Mouse (Mus musculus) left cerebral cortex, adult 18-20 months (tissue): Measurements from ENCODE around the gene Ppp1r27. TPM values are rescaled to one million over a fixed set of nuclear protein-coding genes. Genes with fewer than 3 reads are reported as not detected.
"Not testable (repeated sequence)": the region's sequence is repeated elsewhere in the genome, so short reads cannot be mapped to it uniquely, and the experiment has no call there.

Experiments
- DNase-seq, 2 experiments: peaks; one replicate each; pipeline ENCODE4 v3.0.0; 2021 to 2022; ENCODE audit warnings: low spot score in 2 of 2, mixed read lengths in 1 of 2
- total RNA-seq, 2 experiments: library from RNA; stranded (reverse); gene quantifications; 2 replicates each; pipeline ENCODE4 v1.2.3; 2021

Ppp1r27 gene
- total RNA-seq, 2 experiments from 2014 or later = not detected

DNA sequence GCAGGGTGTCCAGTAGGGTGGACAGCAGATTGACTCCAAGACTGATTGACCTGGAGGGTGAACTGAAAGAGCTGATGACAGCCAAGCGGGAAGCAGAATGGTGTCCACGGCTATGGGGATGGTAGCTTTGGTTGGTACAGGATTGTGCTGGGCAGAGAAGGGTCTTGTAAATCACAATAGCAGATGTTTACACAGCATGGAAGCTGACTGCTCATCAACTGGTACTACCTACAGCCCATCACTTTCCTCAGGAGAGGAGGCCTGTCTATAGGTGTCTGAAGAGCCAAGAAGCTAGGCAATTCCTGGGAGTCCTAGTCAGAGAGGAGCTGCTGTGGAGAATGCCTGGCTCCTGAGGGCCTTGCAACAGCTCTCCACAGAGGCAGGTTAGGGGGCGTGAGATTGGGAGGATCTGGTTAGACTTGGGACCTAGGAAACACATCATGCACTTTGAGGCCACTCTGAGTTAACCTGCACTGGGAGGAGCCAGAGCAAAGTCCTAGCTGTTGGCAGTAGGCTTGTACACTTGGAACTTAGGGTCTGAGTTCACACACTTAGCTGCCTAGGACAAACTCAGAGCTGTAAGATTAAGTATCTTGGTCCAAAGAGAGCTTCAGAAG lies 25.5 kb upstream of the Ppp1r27 start:
- DNase-seq = no peak

DNA sequence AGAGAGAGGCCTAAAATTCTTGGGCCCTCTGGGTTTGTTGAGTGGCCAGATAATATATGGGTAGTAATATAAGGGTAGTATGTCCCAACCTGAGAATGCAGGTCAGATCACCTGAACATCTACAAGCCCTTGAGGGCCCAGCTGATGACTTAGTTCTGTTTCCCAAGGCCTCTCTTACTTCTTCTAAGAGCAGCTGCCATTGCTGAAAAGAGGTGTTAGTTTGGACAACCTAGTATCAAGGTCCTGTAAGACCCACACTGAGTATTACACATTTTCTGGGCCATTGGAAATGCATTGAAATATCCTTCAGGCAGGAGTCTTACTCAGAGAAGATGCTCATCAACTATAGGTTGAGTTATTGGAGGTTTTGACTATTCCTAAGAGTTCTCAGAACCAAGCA lies 25.0 kb upstream of the Ppp1r27 start:
- DNase-seq = no peak

DNA sequence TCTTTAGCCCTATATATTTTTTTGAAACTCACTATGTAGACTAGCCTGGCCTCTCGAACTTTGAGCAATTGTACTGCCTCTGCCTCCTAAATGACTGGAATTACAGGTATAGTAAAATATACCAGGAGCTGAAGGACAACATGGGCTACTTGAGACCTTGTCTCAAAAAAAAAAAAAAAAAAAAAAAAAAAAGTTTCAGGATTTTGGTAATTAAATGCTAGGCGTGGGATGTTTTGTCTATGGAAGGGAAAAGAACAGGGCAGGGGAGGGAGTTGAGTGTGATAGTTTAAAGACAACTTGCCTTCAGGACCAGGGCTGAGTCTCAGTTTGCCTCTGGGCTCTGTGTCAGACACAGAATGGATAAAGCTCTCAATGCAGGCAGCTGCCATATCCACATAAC lies 24.1 kb upstream of the Ppp1r27 start:
- DNase-seq = no peak

DNA sequence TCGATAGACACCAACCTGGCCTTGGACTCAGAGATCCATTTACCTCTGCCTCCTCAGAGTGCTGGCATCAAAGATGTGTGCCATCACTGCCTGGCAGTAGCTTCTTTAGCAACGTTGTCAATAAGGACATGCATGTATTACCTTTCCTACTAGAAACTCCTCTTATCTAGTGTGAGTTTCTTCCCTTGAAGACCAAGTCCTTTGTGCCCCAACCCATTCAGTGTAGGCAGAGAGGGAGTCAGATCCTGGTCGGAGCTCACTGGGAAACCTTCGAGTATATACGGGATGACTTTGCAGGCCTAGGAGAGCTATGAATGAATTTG lies 23.3 kb upstream of the Ppp1r27 start:
- DNase-seq = no peak

DNA sequence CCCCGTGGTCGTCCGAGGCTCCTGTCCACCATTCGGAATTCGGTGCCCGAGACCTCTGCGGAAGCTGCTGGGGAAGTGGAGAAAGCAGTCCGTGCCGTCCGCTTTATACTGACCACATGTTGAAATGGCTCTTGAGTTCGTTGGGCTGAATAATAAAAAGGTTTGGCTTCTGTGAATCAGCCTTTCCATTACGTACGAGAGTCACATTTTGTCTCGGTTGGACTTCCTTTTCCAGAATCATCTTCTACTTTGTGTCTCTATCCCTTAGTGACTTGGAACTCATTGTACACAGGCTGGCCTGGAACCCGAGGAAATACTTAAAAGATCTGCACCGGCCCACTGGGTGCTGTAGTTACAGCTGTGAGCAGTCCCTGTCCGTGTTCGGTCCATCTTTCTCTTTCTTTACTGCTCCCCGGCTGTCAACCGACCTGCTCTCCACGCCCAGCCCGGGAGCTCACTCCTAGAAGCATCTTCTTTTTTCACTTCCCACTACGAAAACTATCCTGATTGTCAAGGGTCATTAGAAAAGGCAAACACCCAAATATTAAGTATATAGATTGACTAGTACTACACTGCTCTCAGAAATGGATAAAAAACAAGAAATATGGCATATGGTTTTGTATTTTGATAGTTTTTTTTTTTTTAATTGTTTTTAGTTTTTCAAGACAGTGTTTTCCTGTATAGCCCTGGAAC lies 22.8 kb upstream of the Ppp1r27 start:
- DNase-seq = no peak

DNA sequence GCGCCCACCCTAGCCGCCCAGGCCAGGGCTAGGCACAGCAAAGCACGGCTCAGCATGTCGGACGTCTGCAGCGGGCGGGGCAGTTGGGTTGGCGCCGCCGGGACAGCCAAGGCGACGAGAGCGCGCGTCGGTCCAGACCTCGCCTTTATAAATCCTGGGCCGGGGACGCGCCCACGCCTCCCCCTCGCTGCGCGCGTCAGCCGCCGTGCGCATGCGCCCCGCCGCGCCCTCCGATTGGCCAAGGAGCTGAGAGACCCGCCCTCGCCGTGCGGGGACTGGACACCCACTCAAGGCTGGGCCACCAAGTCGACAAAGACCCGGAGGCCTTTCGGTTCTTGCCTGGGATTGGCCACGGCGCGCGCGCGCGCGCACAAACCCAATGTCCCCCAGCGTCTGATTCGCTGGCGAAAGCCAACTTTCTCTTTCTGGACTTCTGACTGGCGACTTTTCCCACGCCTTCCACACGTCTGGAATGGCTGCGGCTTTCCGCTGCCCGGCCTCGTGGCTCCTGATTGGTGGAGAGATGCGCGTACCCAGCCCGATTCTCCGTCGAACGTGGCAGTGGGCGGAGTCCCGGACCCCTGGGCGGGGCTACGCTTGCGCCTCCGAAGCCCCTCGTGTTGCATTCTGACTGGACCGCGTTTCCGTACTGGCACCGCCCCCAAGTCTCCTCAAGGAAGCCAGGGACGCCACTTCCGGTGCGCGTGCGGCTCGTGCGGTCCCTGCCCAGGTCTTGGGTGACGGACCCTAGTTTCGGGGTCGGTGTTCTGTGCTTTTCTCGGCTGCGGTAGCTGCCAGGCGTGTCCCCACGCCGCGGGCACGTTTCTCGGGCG lies 22.0 kb upstream of the Ppp1r27 start, which contains the start of gene P4hb:
TSS of gene P4hb (minus strand) at position 502 of the 833 bp plus-strand sequence.
- peak; percentile 99 to 100 for DNase-seq

DNA sequence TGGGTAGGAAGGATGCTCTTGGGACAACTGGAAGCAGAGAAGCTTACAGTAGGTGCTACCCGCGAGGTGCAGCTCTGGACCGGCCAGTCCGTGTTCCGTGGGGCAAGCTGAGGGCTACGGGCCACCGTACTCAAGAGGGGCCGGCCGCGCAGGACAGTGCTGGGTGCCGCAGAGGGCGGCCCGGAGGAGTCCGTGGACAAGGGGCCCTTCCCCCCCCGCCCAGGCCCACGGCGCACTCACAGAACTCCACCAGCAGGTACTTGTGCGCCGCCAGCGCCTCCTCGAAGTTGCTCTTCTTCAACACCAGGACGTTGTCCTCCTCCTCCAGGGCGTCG lies 21.5 kb upstream of the Ppp1r27 start:
- DNase-seq = no peak

DNA sequence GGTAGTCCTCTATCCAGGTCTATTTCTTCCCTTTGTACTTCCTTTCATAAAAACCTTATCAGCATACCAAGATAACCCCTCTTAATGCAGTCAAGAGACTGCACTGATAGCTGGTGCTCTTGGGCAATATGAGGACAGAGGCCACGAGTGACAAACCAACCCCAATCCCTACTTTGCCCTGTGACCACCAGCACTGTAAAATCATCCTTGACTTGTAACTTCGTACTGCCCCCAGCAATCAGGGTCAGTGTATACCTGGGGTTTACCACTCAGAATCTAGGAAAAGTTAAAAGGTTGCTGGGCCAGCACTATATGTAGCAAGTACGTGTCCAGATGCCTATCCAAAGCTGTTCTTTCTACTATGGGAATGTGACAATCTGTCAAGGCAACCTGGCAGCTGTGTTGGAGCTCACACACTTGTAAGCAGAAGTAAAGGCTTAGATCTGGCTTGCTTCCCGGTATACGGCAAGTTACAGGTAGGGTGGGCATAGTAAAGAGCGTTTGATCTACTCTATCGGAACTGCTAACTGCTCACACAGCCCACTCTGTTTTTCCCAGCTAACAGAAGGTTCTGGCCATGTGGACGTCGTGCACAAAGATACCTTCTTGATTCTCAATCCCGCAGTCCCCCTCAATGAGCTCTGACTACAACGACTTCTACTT lies 21.0 kb upstream of the Ppp1r27 start:
- DNase-seq = no peak

DNA sequence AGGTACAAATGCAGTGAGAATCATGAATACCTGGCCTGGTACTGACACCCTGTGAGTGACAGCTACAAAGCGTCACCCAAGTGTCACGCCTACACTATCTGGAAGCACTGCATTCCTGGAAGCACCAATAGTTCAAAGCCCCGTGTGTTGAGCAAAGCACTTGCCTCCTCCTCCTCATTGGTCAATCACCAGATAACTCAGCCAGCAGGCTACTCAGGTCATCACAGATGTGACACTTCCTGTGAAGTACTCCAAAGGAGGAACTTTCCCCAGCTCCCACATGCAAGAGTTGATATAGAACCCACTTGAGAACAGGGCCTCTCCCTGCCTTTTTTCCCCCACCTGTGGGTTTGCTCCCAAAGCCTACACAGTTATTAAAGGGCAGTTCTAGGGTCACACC lies 20.2 kb upstream of the Ppp1r27 start:
- DNase-seq = no peak

DNA sequence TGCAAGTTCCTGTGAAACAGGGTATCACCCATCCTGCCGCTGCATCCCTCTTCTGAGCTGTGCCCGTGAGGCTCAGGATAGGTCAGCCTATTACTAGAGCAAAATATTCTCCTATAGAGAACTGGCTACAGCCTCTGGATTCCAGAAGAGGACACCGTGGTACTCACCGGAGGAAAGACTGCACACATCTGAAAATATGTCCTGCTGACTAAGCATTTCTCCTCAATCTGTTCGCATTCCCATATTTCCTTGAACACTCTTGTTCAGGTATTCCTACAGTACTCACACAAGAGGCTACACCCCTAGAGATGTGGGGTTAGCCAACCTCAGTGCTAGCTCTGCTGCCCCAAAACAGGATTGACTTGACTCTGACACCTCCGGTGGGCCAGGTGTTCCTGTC lies 17.4 kb upstream of the Ppp1r27 start:
- DNase-seq = no peak

DNA sequence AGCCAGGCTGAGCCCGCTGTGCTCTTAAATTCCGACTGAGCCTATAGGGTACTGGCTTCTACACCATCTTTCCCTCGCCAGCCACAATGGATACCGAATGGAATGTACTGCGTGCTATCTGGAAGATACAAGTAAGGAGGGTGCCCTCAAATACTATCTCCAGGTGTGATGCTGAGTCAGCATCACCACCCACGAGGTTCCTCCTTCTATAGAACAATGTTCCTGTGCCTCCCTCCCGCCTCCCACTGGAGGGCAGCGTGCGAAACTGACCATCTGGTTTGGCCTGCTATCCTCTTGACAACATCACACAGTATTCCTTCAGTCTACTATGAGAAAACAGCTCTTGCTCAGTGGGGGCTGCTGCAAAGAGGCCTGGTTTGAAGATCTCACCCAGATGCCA lies 14.2 kb upstream of the Ppp1r27 start:
- no peak for DNase-seq

DNA sequence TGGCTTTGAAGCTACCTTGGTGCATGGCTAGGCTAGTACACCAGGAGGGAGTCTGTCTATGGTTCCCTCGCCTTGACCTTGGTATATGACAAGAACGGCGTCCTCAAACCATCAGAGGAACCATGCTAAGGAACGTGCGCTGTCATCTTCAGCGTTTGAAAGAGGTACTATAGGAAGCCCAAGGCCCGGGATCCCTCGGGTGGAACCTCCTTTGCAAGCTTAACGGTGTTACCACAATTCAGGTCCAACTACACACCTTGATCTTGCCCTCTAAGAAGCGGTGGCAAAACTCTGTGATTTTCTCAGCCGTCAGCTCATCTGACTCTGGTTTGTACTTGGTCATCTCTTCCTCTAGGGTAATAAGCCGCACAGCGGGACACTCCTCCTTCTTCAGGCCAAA lies 12.0 kb upstream of the Ppp1r27 start:
- DNase-seq = no peak

DNA sequence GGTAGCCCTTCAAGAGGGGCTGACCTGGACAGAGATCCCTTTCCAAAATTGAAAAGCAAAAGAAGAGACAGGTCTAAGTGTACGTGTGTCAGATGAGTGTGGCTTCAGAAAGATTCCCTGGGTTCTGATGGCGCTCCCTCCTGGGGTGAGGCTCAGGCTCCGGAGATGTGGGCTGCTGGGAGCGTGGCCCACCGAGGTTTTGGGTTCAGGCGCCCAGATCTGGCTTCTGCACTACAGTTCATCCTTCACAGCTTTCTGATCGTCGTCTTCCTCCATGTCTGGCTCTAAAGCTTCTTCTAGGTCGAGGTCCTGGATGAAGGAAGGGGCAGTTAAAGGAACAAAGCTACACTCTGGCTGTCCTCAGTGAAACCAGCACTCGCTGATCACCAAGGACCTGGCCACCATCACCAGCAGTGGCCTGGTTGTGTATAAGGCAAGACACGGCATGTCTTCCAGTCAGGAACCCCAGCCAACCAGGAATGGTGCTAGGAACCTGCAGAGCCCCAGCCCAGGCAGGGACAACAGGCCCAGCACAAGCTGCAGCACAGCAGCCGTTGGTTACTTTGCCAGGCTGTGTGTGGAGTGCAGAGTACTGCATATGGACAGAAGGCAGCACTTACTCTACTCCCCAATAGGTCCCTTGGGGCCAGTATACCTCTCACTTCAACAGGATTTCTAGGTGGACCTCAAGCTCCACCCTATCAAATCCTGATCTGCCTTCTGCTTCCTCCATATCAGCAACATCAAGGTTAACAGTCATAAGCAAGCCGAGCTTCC lies 10.2 kb upstream of the Ppp1r27 start:
- DNase-seq = no peak

DNA sequence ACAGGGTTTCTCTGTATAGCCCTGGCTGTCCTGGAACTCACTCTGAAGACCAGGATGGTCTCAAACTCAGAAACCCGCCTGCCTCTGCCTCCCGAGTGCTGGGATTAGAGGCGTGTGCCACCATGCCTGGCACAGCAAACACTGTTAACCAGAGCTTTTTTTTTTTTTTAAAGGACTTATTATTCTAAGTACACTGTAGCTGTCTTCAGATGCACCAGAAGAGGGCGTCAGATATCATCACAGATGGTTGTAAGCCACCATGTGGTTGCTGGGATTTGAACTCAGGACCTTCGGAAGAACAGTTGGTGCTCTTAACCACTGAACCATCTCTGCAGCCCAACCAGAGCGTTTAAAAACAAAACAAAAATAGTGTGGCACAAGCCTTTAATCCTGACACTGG lies 7.9 kb upstream of the Ppp1r27 start:
- DNase-seq = not testable (repeated sequence)

DNA sequence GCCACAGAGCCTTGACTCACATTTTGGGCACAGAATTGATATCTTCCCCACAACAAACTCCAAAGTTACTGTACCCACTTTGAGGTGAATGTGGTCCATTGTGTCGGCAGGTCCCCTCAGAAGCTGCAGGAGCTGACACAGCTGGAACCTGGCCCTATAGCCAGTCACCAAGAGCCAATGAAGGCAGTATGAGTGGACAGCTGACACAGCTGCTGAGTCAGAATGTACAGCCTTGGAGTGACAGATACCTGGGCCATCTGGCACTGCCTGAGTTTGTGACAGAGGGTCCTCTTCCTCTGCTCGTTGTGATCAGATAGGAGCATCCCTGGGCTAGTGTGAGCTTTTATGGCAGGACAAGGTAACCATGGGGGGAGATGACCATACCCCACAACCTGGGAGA lies 4.3 kb upstream of the Ppp1r27 start:
- no peak for DNase-seq

DNA sequence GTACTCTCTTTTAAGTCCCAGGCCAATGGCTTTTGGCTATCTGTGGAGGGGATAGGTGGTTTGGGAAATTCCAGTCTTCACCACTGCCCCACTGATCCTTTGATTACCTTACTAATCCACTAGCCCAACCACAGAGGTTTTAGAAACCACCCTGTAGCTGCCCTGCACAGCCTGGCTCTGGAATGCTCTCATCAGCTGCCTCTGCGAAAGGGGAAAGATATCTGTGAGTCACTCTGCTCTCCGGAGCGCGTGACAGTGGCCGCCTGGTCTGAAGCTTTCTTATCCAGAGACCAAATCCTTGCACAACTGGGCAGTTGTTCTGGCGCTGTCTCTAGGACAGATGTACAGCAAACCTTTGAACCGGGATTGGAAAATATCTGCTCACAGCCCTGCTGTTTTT lies 3.9 kb upstream of the Ppp1r27 start:
- no peak for DNase-seq

DNA sequence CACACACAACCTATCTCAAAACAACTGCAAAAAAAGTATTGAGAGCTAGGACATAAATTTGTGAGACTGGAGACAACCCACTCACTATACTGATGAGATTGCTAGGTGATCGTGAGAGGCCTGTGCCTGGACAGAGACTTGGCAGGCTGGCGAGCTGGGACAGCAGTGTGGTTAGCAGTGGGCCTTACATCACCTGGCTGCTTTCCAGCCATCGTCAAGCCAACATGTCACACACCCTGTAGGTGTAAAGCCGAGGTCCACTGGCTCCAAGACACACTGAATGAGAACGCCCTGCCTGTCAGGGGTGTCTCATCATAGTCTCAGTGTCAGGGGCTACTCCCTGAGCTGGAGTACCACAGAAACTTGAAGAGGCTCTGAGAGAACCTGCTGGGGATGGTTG lies 1.8 kb upstream of the Ppp1r27 start:
- no peak for DNase-seq

DNA sequence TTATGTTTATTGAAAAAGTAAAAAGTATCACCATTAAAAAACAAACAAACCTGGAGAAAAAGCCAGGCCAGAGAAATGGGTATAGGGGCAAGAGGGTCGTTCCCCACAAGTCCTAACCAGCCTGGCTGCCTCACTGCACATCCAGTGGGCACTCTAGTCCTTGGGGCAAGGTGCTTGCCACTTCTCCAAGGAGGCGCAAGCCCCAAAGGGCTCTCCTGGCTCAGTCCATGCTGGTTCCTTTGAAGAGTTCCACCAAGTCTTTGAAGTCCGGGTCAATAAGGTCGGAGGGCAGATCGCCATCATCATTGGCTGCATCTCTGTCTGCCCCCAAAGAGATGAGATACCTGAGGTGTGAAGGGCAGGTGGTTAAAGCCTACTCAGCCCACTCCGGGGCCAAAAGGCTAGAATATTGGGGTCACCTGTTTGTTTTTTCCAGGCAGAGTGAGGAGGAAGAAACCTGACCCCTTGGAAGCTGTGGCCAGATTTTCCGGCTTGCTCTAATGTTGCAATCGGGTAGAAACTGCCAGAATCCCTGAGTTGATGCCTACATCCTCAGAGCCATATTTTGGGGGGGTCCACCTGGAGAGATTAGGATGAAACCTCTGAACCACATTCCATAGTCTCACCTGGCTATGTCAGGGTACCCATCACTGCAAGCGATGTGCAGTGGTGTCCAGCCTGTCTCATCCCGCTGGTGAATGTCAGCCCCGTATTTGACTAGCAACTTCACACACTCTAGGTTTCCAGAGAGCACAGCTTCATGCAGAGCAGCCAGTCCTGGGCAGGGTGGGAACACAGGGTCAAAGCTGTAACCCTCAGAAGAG lies 734 bp downstream of the Ppp1r27 start:
- DNase-seq = no peak

DNA sequence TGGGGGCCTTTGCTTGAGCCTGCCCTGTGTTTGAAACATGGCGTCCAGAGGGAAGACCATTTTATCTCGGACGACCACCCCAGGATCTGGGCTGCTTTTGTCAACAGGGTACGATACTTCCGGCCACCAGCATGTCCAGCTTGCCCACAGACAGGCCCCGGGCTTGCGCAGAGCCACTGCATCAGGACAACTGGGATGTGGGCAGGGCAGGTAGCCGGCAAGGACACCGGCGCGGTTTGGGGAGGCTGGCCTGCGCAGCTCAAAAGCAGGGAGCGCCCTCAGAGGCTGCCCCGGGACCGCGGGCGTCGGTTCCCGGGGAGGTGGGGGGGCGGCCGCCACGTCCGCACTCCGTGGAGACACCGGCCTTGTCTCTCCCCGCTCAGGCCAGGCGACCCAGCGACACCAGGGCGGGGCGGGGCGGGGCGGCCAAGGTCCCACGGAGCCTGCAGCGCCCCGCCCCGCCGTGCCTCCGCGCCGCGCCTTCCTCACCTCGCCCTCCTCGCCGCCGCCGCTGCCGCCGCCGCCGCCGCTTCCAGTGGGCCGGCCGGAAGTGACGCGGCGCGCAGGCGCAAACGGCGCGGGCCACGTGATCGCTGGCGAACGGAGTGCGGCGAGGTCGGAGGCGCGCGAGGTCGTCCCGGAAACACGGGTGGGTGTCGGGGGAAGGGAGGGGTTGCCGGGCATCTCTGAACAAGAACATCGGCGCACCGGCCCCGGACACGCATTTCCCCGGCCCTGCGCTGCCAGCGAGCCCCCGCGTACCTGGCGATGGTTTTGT lies 1.6 kb downstream of the Ppp1r27 start, which contains the start of gene Mcrip1:
TSS of gene Mcrip1 (minus strand) at position 560 of the 778 bp plus-strand sequence.
- DNase-seq = peak; percentile 95 to 96
